ENCODE assay signal across 11 mouse cellular contexts in genomic region chr6:143531477-143531876, GRCm38 (mm10).
DNase-seq lines count a peak whose midpoint lies in the region; ATAC-seq lines count a peak whose summit lies in the region.
"Had no signal": no experiment of that assay in that cellular context is flagged by ENCODE, and none has a peak within 500 bp of the region (broad histone marks: within the 10 kb centered on the region; RNA-seq: fewer than 3 reads in every experiment).

No protein-coding gene starts in this region.

- H3K9ac ChIP-seq in kidney, embryonic 14.5 days (ENCODE audit: low read depth, low read length): no peak overlapping the region
- no peak overlapping the region for H3K9ac ChIP-seq in embryonic facial prominence, embryonic 15.5 days
- H3K9ac ChIP-seq: hindbrain, embryonic 15.5 days had no signal

- H3K27ac ChIP-seq in kidney, embryonic 14.5 days (ENCODE audit: low read depth, low read length): no peak overlapping the region
- H3K27ac ChIP-seq in embryonic facial prominence, embryonic 15.5 days (replicated peaks): no peak overlapping the region
- H3K27ac ChIP-seq: hindbrain, embryonic 15.5 days had no signal

- H3K27me3 ChIP-seq in kidney, embryonic 14.5 days (ENCODE audit: control insufficient read depth, insufficient read depth, low read length): 0 out of 2 replicates have a peak, but pooled peaks cover 2% of the 10 kb centered on the region
- 0 out of 2 replicates have a peak, but pooled peaks cover 4% of the 10 kb centered on the region for H3K27me3 ChIP-seq in embryonic facial prominence, embryonic 15.5 days
- H3K27me3 ChIP-seq: hindbrain, embryonic 15.5 days had no signal

- ATAC-seq in kidney, embryonic 14.5 days (ENCODE audit: low FRiP score, low TSS enrichment): peak; percentile 81; the same call in 1 of the 2 replicates
- 0 out of 2 replicates have a peak, but pooled peaks have one; percentile 34 for ATAC-seq in embryonic facial prominence, embryonic 15.5 days (ENCODE audit: insufficient number of reproducible peaks, low FRiP score, low TSS enrichment, low read depth)

- H3K4me3 ChIP-seq in kidney, embryonic 14.5 days (ENCODE audit: low read length): no peak overlapping the region
- no peak overlapping the region for H3K4me3 ChIP-seq in embryonic facial prominence, embryonic 15.5 days (replicated peaks)
- H3K4me3 ChIP-seq: erythroblast, embryonic 14.5 days; hindbrain, embryonic 15.5 days had no signal

- H3K4me2 ChIP-seq in kidney, embryonic 14.5 days (replicated peaks; ENCODE audit: low read depth, low read length): no peak overlapping the region
- no peak overlapping the region for H3K4me2 ChIP-seq in embryonic facial prominence, embryonic 15.5 days (replicated peaks)
- H3K4me2 ChIP-seq: hindbrain, embryonic 15.5 days had no signal

- no peaks in the 10 kb centered on the region for H3K9me3 ChIP-seq in kidney, embryonic 14.5 days (ENCODE audit: control insufficient read depth, low read length)
- H3K9me3 ChIP-seq in embryonic facial prominence, embryonic 15.5 days (replicated peaks): no peaks in the 10 kb centered on the region
- H3K9me3 ChIP-seq: hindbrain, embryonic 15.5 days had no signal

- H3K4me1 ChIP-seq in kidney, embryonic 14.5 days (ENCODE audit: control insufficient read depth, insufficient read depth, low read length): no peaks in the 10 kb centered on the region
- H3K4me1 ChIP-seq in embryonic facial prominence, embryonic 15.5 days: peaks cover 10% of the 10 kb centered on the region
- H3K4me1 ChIP-seq: hindbrain, embryonic 15.5 days had no signal

- no peaks in the 10 kb centered on the region for H3K36me3 ChIP-seq in kidney, embryonic 14.5 days (ENCODE audit: control insufficient read depth, insufficient read depth, low read length)
- no peaks in the 10 kb centered on the region for H3K36me3 ChIP-seq in embryonic facial prominence, embryonic 15.5 days
- H3K36me3 ChIP-seq: hindbrain, embryonic 15.5 days had no signal

- DNase-seq in kidney, postnatal 25 days: no peak
- DNase-seq in right cerebral cortex, adult 18-20 months: peak; percentile 26
- no peak for DNase-seq in right cerebral cortex, postnatal 4 days
- no peak for DNase-seq in layer of hippocampus, postnatal 10 days (ENCODE audit: low spot score in 2 of 2)
- DNase-seq in gastrocnemius, adult 8-10 months (ENCODE audit: low spot score in 2 of 2): no peak
- DNase-seq: cerebellum, adult 11-12 months; lung, adult 2 months had no signal

- 21% methylated on average over 6 of the region's 6 CpGs for WGBS in kidney, embryonic 14.5 days
- 13% methylated on average over 6 of the region's 6 CpGs for WGBS in embryonic facial prominence, embryonic 15.5 days
